Comparison of ENCODE assay signal across 35 mouse cellular contexts in the genomic region with DNA sequence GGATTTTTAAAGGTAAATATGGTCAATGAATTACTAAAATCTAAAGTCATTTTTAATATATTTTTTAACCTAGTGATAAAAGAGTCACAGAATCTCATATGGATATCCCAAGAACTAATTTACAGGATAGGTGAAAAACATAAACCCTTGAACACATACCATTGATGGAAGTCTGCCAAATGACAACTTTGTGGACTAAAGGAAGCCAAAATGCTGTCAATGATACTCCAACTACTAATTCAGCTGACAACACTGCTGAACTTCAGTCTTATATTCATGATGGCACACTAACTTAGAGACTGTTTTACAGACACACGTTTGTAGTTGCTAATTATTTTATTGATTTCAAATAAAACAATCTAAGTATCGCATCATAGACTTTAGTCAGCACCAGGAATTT.
"Had no signal": no experiment of that assay in that cellular context is flagged by ENCODE, and none has a peak within 500 bp of the region (broad histone marks: within the 10 kb centered on the region; RNA-seq: fewer than 3 reads in every experiment).

No protein-coding gene starts in this region.

- DNase-seq: heart, postnatal 10 days; heart, postnatal 14 days; heart, postnatal 36 days; heart, postnatal 4 days; kidney, adult 11 months; kidney, adult 18-20 months; kidney, adult 2 months; kidney, adult 8-10 months; kidney, adult 9 months; kidney, postnatal 10 days; kidney, postnatal 14 days; kidney, postnatal 25 days; kidney, postnatal 36 days; kidney, postnatal 4 days; layer of hippocampus, adult 9-11 months; layer of hippocampus, postnatal 36 days had no signal

- H3K36me3 ChIP-seq: heart, embryonic 12.5 days; heart, embryonic 13.5 days; heart, embryonic 15.5 days; hindbrain, embryonic 10.5 days; hindbrain, embryonic 12.5 days; hindbrain, embryonic 13.5 days; hindbrain, embryonic 15.5 days; intestine, embryonic 15.5 days; kidney, embryonic 15.5 days had no signal

- ATAC-seq: hindbrain, embryonic 16.5 days; hindbrain, postnatal 0 days; inflammation-experienced regulatory T-cells, adult 6 months; intestine, embryonic 15.5 days; intestine, embryonic 16.5 days; intestine, postnatal 0 days had no signal

- H3K4me1 ChIP-seq: heart, embryonic 12.5 days; heart, embryonic 13.5 days; heart, embryonic 15.5 days; hindbrain, embryonic 10.5 days; hindbrain, embryonic 12.5 days; hindbrain, embryonic 13.5 days; hindbrain, embryonic 15.5 days; intestine, embryonic 15.5 days; kidney, embryonic 15.5 days had no signal

- H3K9ac ChIP-seq: heart, embryonic 12.5 days; heart, embryonic 13.5 days; heart, embryonic 15.5 days; hindbrain, embryonic 12.5 days; hindbrain, embryonic 13.5 days; hindbrain, embryonic 14.5 days; hindbrain, embryonic 15.5 days; intestine, embryonic 15.5 days; kidney, embryonic 15.5 days had no signal

- H3K27me3 ChIP-seq: heart, embryonic 12.5 days; heart, embryonic 13.5 days; heart, embryonic 15.5 days; hindbrain, embryonic 12.5 days; hindbrain, embryonic 13.5 days; hindbrain, embryonic 15.5 days; intestine, embryonic 15.5 days; kidney, embryonic 15.5 days had no signal

- H3K27ac ChIP-seq: heart, embryonic 13.5 days; heart, embryonic 15.5 days; hindbrain, embryonic 10.5 days; hindbrain, embryonic 12.5 days; hindbrain, embryonic 13.5 days; hindbrain, embryonic 14.5 days; hindbrain, embryonic 15.5 days; hindbrain, postnatal 0 days; intestine, embryonic 15.5 days; kidney, embryonic 15.5 days; kidney, postnatal 0 days; layer of hippocampus, adult 2 months; left cerebral cortex, adult 2 months had no signal

- H3K4me3 ChIP-seq: heart, embryonic 12.5 days; heart, embryonic 13.5 days; heart, embryonic 15.5 days; hindbrain, embryonic 10.5 days; hindbrain, embryonic 12.5 days; hindbrain, embryonic 13.5 days; hindbrain, embryonic 15.5 days; intestine, embryonic 15.5 days; kidney, embryonic 15.5 days; layer of hippocampus, adult 2 months; left cerebral cortex, adult 2 months had no signal

- H3K4me2 ChIP-seq: heart, embryonic 11.5 days; heart, embryonic 12.5 days; heart, embryonic 13.5 days; heart, embryonic 15.5 days; hindbrain, embryonic 12.5 days; hindbrain, embryonic 13.5 days; hindbrain, embryonic 14.5 days; hindbrain, embryonic 15.5 days; intestine, embryonic 15.5 days; kidney, embryonic 15.5 days had no signal

- H3K9me3 ChIP-seq: heart, embryonic 12.5 days; heart, embryonic 13.5 days; heart, embryonic 15.5 days; hindbrain, embryonic 10.5 days; hindbrain, embryonic 12.5 days; hindbrain, embryonic 13.5 days; hindbrain, embryonic 15.5 days; intestine, embryonic 15.5 days; kidney, embryonic 15.5 days had no signal
